Mouse (Mus musculus): Measurements from ENCODE around the gene Olfr1279.
"Not testable (repeated sequence)": the region's sequence is repeated elsewhere in the genome, so short reads cannot be mapped to it uniquely, and the experiment has no call there.

Gene Olfr1279

DNA sequence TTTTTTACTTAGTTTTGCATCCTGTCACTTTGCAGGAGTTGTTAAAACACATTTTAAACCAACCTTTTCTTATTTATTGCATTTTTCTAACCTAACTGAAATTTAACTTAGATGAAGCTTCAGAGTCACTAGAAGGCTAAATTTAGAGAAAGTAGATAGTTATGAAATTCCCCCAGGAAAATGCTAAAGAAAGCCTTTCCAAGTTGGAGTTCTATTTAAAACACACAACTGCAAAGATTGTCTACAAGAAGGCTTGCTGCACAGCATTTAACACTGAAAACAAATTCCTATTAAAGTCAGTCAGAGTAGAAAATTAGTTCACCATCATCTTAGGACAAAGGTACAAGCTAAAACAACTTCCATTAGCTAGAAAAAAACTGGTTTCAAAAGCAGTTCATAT lies at the start of gene Olfr1279:
Gene Olfr1279 (plus strand): TSS at position 262 of the 400 bp plus-strand sequence.
- DNase-seq (ENCODE audit: low read depth in 1 of 2, low spot score in 2 of 2), result no peak

GRCm38 (mm10) chr2:111254216-111254615 lies 46.2 kb upstream of the Olfr1279 start, which contains the start of gene Olfr1276:
TSS of gene Olfr1276 (plus strand) at chr2:111254516.
- DNase-seq (ENCODE audit: low read depth in 1 of 2, low spot score in 2 of 2), result no peak

- no peak for DNase-seq (ENCODE audit: low read depth in 1 of 2, low spot score in 2 of 2)
Measured at GRCm38 (mm10) chr2:111274006-111274405, 26.4 kb upstream of the Olfr1279 start, which contains the start of gene Olfr1277. TSS of gene Olfr1277 (minus strand) at chr2:111274106.

GRCm38 (mm10) chr2:111289836-111290235 lies 10.6 kb upstream of the Olfr1279 start, which contains the start of gene Olfr1278:
TSS of gene Olfr1278 (plus strand) at chr2:111290136.
- DNase-seq (ENCODE audit: low read depth in 1 of 2, low spot score in 2 of 2), result no peak

DNA sequence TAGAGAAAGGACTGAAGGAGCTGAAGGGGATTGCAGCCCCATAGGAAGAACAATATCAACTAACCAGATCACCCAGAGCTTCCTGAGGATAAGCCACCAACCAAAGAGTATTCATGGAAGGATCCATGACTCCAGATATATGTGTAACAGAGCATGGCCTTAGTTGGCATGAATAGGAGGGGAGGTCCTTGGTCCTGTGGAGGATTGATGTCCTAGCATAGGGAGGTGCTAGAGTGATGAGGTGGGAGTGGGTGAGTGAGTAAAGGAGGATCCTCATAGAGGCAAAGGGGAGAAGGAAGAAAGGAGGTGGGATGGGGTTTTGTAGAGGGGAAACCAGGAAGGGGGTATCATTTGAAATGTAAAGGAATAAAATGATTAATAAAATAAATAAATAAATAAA lies 1.9 kb upstream of the Olfr1279 start:
- no peak for DNase-seq (ENCODE audit: low read depth in 1 of 2, low spot score in 2 of 2)

GRCm38 (mm10) chr2:111313717-111314116 lies 13.3 kb downstream of the Olfr1279 start, which contains the start of gene Olfr1280:
TSS of gene Olfr1280 (plus strand) at chr2:111314017.
- no peak for DNase-seq (ENCODE audit: low read depth in 1 of 2, low spot score in 2 of 2)

DNA sequence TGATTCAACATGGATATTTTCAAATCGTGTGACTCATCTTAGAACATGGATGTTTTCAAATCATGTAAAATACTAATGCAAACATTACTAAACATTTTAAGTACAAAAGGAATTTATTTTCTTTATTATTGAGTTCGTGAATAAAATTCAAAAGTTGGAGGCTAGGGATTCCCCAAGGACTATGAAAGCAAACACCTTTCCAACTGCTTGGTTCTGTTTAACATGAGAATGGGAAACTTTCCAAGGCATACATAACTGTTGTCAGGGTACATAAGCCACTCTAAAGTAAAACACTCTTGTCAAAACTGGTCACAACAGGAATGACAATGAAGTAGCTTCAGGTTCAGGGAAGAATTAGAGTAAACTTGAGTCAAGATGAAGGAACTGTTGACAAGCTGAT lies 25.8 kb downstream of the Olfr1279 start, which contains the start of gene Olfr1281:
Gene Olfr1281 (plus strand): TSS at position 301 of the 400 bp plus-strand sequence.
- DNase-seq (ENCODE audit: low read depth in 1 of 2, low spot score in 2 of 2), result no peak

DNA sequence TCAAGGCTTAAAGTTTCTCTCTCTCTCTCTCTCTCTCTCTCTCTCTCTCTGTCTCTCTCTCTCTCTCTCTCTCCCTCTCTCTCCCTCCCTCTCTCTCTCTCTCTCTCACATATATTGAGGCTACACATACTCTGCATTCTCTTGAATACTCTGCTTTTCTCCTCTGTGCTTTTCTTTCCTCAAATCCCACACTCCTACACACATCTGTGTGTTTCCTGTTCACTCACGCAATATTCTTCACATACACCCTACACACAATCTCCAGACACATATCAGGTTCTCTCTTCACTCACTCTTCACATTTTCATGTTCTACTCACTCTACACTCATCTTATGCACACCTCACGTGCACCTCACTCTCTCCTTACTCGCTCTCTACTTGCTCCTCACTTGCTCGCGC lies 33.3 kb downstream of the Olfr1279 start:
- not testable (repeated sequence) for DNase-seq (ENCODE audit: low read depth in 1 of 2, low spot score in 2 of 2)

DNA sequence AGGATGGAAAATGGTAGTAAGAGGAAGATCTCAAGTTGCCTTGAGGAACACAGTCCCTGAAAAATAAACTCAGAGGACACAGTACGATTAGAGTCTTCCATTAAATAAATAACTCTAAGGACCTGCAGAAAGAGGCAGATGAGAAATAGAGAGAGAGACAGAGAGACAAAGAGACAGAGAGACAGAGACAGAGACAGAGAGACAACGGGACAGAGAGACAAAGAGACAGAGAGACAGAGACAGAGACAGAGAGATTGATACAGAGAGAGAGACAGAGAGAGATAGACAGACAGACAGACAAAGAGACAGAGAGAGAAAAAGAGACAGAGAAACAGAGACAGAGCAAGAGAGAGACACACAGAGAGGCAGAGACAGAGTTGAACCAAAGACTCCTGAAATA lies 35.5 kb downstream of the Olfr1279 start, which contains the start of gene Olfr1282:
Gene Olfr1282 (minus strand): TSS at position 101 of the 400 bp plus-strand sequence.
- no peak for DNase-seq (ENCODE audit: low read depth in 1 of 2, low spot score in 2 of 2)

Measured in monocyte, adult 2 months (primary cell).